Mouse (Mus musculus) kidney, adult 8-10 months (tissue): ENCODE measurements at regions not wholly inside any gene's neighbourhood (a gene's known extent, or its start where the extent isn't known, plus 50 kb on each side); places are given as distances from the start of the nearest gene placed in this dataset.

Experiments
- DNase-seq, 2 experiments: peaks; one replicate each; pipeline ENCODE4 v3.0.0; 2022

DNA sequence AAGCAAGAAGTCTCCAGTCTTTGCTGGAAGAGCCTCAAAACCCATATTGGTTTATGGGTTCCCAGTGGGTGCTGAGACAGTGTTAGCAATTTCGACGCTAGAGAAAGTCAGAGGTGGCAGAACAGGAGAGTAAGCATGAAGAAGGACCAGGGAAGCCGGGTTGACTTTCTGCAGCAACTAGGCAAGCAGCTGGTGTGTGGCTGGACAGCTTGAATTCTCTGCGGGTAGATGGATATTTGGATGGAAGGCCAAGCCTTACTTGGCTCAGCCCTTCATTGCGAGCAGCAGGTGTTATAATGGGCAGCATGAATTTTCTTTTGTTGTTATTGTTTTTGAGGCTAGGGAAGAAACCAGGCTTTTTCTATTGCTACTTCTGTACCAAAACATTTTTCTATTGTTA is 362.7 kb upstream of the Satb1 start:
- DNase-seq = no peak

DNA sequence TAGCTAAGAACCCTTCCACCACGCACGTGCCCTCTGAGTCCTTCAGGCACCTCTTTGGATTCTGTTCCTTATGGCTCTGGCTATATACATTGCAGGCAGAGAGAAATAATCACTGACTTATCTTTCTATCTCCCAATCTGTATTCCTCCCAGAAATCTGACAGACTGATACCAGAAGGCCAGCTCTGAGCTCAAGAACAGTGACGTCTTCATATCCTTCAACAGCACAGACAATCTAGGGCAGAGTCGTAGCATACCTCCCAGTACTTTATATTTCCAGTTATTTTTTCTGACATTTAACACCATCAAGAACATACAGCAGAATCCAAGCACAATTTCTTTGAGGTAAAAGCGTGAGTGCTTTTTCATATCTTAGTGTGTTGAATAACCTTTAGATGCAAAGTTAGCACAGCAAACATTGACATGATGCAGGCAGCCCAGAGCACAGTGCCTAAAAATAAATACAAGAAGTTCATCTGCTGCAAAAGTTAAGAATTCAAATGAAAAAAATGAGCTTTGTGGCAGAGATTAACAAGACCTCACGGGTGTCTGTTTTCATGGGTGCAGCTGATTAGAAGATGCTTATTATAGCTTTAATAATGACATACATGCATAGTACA is 358.1 kb upstream of the Satb1 start:
- no peak for DNase-seq

DNA sequence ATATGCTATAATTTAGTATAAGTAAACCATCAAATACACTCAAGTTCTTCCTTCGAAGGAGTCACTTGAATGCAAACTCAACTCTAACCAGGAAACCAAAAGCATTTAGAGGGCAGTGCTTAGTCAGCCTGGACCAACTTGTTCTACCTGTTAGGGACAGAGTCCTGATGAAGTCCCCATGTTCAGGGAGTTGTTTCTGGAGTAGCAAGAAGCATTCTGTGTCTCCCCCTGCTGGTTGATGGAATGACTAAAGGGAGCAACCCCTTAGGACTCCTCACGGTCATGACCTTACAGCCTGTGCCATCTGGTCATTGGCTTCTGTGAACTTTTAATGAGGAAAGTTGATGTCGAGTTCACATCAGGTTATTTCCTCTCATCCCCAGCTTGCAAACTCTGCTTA is 349.6 kb upstream of the Satb1 start:
- DNase-seq = peak in 1 of 2 experiments; percentile 29

DNA sequence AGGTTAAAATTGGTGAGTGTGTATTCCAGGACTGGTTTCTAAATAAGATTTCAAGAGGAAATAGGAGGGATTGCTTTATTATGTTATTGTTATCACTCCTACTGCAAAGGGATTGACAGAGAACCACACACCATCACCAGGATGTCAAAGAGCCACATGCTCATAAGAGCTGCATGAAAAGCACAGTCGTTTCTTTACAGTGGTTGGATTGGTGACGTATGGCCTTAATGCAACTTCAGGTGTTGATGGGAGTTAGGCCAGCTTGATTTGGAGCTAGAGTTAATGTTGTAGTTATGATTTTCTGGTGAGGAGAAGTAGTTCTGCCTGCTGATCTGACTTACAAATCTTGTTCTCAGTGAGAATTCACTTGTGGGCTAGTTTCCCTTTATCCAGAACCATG is 344.9 kb upstream of the Satb1 start:
- no peak for DNase-seq

DNA sequence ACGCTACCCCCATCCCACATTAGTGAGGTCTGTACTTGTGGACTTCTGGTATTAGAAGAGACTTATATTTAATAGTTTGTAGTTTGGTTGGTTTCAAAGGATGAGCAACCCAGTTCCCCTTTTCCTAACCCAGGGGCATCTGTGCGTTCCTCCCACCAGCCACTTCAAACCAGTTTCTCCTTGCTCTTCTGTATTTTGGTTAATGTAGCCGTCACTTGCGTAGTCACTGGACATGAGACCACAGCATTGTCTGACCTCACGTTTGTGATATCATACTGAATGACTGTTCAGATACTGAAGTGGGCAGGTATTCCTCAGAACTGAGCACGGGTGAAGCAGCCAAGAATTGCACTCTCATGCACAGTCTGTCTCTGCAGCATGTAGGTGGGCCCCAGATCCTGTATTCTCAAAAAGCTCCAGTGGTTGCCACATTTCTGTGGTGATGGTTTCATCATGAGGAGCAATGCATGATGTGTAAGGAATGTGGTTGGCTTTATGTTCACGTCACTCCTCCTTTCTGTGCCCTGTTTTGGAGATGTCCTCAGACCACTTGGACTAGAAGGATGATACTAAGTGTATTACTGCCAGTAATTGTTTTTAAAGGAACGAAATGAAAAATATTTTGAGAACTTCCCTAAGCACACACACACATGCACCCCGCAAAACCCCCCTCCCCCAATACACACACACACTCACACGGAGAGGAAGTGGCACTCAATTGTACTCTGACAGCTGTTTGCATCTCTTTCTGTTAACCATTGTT is 335.2 kb upstream of the Satb1 start:
- no peak for DNase-seq

DNA sequence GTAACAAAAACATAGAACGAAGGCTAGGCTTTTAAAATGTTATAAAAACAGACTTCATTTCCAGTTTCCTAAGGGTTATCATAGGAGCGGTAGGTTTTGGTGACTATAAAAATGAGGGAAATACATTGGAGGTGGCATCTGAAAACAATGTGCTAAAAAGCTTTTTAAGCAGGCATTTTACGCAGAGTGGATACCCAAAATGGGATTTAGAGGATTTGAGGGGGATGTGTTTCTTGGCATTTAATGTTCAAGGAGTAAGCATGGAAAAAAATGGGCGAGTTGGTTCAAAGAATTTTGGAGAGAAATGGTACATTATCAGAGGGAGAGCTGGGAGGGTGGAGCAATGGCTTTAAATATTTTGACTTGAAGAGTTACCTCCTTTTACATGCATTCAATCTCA is 334.6 kb upstream of the Satb1 start:
- no peak for DNase-seq

DNA sequence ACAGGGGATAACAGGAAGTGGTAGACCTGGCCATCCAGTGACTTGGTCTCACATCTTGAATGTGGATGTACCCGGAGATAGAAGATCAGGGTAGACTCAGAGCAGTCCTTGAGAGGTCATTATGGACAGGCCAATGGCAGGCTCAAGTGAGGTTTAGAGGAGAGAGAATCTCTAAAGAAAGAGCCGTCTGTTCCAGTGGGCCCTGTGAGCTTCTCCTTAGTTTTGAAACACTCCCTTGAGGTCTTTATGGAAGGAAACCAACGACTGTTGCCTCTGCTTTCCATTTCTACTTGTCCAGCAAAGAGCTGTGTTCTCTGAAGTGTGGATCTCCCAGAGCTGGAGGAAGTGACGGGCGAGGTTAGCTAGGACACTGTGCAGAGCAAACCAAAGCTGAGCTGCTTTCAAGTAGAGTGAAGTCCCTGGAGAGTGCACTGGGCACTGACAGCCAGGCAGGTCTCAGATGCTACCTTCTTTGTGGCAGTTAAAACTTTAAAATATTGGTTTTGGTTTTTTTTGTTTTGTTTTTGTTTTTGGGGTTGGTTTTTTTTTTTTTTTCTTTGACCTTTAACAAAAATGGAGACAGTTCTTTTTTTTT is 332.9 kb upstream of the Satb1 start:
- DNase-seq = no peak

DNA sequence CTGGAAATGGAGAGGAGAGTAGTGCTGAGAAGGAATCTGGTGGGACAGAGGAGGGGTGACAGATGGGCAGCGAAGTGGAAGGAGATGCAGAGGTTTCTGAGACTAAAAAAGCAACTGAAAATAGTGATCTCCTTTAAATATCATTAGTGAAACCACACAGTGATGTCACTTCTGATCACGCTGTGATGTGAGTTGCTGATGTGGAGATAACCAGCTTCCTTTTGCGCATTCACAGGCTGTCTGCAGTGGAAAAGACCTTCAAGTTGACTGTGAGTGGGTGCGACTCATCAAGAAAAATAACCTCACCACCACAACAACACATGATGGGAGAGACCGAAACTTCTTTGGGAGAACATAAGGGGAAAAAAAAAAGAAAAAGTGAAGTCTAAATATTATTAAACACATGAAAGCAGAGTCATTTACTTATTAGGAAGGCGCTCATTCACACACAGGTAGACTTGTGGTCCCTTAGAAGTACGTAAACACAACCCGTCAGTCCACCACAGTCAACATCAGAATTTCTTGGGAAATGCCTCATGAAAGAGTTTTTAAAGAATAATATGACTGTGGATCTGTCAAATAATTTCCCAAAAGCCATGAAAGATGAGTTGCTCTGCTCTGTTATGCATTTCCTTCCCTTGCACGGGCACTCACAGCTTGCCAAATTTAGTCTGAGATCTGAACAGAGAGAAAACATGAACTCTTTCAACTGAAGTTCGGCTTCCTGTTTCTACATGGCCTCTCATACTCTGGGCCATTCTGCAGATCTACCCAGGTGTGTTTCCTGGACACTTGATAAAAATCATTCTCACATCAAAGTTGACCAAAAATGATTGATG is 329.7 kb upstream of the Satb1 start:
- DNase-seq = no peak

DNA sequence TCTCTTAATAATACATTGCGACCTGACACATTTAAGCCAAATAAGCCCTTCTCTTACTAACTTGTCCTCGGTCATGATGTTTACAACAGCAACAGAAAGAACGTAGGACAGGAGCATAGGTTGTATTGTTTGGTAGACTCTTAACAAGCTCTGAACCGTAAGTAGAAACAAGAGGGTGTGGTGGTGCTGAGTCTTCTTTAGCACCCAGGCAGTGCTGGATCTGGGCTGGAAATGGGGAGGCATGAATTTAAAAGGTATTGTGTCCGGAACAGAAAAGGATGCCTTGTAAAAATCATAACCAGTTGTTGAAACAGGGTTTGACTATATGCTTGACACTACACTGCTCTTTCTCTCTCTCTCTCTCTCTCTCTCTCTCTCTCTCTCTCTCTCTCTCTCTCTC is 317.4 kb upstream of the Satb1 start:
- DNase-seq = no peak

DNA sequence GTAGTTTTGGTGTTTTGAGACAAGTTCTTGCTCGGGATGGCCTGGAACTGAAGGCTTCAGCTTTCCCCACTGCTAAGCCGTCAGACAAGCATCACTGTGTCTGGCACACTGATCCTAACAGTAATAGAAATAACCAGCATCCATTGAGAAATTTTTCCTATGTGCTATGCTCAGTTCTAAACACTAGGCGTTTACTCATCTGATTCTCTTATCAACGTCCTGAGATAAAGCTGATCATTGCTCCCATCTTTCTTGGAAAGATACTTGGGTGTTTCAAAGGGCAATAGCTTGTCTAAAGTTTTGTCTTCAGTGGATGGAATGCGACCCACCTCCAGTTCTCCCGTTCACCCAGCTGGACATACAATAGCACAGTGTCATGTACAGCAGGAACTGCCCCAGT is 316.7 kb upstream of the Satb1 start:
- DNase-seq = no peak

DNA sequence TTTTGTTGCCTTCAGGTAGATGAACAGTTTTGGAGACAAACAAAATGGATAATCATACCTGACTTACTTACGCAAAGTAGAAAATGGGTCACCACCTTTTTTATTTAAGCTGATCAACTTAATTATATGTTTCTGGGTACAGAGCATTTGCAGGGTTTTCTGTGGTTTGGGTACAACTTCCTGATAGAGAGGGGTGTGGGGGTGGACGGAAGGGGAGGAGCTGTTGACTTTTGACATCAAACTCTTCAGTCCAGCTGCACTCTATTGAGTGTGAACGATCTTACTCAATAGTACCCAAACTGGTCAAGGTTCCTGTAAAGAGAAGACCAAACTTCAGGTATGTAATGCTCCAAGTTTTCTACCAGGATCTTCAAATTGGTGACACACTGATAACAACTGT is 316.0 kb upstream of the Satb1 start:
- DNase-seq = no peak

DNA sequence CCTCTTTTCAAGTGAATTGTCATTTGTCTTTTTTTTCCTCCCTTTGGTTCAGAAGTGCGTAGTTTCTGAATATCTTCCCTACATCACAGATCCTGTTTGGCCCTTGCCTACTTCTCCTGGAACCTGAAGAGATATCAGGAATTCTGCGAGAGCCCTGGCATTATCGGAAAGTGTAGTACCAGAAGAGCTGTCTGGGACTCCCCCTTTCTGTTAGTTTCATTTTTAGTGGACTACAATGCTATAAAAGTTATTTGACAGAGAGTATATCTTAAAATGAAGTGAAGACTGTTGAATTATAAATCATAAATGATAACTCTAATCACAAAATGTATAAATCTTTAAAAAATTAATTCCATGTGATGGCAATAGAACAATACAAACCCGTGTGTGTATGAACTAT is 270.8 kb upstream of the Satb1 start:
- no peak for DNase-seq

DNA sequence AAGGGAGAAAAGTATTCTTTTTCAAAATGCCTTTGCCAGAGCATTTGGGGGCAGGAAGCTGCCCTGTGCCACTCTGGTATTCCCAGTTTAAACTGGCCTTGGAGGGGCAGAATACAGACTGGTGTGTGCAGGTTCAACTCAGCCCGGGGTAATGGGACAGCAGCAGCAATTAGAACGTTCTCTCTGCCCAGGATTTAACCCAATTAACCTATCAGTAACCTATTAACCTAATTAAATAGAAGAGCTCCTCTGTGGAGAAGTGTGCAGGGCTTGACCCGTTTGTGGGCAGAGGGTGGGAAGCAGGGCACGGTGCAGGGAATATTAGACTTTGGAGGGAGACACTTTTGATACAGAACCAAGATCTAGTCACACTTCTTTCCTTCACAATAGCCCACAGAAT is 252.7 kb upstream of the Satb1 start:
- DNase-seq = no peak

DNA sequence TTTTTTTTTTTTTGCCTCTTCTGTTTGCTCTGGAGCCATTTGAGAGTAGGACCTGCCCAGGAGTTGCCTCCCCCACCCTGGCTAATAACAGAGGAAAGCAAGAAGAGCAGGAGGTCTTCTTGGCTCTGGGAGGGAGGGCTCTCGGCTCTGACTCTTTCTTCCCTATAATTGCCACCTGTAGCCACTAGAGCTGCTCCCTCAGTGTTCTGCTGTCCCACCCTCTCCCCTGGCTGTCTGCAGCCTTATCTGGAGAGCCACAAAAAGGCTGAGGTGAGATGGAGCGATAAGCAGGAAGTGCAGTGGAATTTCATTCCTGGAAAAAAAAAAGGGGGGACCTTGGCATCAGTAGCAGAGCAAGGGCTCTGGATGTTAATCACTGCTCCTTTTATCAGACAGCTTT is 251.4 kb upstream of the Satb1 start:
- DNase-seq = no peak

DNA sequence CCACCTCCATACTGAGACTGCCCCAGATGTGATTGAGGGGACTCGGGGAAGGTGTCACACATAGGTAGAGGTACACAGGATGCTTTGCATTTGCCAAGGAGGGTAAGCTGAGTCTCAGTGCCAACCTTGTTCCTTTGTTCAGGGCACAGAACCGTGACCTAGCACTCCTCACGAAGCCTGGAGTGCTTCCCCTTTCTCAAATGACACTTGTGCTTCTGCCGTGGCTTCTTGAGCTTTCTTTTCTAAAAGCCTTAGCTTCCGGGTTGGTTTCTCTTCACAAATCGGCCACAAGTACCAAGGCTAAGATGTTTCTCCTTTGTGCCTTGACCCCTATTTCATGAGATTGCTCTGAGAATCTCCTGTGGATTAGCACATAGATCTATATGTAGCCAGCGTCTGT is 246.2 kb upstream of the Satb1 start:
- DNase-seq = no peak

DNA sequence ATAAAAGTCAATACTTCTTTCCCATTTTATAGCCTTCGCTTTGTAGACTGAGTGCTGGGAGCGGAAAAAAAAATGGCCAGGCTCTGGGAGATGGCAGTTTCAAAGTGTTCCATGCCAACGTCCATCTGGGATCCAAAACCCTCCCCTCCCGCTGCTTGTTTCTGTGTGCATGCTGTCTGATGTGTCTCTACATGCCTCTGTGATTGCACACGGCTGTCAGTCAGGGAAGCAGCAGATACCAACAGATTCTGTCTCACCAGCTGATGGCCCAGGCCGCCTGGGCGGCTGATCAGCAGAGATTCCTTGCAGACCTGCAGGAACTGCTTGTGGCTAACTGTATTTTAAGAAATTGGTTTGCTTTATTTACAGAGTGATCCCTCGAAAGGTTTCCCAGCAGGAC is 245.4 kb upstream of the Satb1 start:
- no peak for DNase-seq

DNA sequence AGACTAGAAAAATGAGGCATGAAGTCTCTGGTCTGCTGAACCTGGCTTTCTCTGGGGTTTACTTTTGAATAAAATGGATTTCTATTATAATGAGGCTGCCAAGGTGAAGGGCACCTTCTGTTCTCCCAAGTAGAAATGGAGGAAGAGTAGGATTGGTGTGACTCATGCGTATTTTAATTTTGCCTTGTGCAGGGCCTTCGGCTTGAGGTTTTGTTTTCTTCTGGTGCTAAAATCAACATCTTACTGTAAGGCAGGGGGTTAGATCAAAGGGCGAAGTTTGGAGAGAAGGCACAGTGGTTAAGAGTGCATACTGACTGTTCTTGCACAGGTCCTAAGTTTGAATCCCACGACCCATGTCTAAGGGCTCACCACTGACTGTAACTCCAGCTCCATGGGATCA is 244.9 kb upstream of the Satb1 start:
- no peak for DNase-seq

DNA sequence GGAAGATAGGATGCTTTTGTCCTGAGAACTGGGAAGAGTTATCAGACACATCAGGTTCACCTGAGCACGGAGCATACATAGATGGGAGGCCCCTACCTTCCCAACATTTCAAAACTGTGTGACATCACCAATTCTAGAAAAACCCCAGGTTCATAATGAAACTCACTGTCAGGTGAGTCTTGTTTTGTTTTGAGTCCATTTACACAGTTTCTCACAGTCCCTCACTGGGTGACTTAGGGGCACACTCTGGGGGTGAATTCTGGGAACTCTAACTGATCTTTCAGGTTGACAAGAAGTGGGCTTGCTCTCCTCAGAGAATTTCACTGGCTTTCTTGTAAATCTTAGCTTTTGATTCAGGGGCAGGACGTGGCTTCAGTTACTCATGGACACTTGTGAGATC is 243.7 kb upstream of the Satb1 start:
- no peak for DNase-seq

DNA sequence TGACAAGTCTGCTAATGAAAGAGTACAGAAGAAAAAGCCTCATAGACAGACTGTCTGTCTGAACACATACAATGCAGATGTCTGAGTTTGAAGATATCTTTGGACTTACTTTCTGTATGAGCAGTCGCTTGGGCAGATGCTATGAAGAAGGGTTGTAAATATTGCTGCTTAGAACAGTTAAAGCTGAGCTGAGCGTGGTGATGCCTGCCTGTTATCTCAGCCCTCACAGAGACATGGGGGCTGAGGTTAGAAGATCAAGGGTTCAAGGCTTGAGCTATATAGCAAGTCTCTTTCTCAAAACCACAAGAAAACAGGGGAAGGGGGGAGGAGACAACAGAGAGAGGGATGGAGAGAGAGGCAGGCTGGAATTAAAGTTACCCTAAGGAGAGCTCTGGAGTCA is 234.6 kb upstream of the Satb1 start:
- no peak for DNase-seq

DNA sequence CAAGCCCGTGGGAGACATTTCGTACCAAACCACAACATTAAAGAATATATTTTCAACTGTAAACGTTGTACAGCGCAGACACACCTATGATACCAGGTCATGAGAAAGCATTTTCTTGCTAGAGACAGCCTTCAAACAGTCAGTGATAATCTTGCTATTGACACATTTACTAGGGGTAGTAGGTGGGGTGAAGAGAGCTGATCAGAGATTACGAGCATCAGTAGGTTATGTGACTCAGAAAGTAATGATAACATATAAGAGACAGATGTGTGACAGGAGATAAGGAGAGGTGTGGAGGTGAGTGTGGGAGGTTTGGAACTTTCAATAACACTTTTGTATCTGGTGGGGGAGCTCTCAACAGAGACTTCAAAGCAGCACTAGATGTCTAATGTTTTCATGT is 231.5 kb upstream of the Satb1 start:
- no peak for DNase-seq

DNA sequence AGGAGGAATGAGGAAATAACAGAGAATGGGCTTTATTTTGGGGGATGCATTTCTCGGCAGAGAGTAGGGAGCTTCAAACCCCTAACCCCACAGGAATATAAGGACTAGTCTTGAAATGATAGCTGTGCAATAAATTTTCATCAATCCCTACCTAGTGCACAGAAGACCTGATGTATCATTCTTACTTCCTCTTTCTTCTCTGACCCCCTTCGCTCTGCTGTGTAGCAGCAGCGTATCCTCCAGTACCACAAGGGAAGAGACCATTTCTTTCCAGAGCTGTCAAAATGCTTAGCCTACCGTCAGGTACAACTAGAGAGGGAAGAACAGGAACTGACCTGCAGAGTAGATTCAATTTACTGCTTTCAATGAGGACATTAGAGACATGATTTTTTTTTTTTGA is 230.0 kb upstream of the Satb1 start:
- DNase-seq = no peak

DNA sequence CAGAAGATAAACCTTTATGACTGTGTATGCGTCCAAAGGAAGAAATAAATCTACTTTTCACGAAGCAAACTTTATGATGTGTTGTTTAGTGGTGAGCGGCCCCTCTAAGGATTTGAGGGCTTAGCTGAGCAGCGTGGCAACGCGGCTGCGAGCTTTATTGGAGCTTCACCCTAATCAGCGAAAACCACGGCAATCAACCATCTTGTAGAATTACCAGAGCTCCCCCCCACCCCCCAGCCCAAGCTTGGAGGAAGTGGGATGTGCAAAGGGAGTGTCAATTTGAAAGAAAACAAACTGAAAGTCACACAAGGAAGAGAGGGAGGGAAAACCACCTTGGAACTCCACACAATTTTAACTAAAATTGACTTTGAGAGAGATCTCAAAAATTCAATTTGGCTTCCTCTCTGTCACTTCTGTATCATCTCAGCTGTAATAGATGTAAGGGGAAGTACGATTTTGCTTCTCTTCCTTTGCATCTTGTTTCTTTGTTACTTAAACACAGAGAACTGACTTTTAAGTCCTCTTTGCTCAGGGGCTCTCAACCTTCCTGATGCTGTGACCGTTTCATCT is 229.1 kb upstream of the Satb1 start:
- DNase-seq = no peak

DNA sequence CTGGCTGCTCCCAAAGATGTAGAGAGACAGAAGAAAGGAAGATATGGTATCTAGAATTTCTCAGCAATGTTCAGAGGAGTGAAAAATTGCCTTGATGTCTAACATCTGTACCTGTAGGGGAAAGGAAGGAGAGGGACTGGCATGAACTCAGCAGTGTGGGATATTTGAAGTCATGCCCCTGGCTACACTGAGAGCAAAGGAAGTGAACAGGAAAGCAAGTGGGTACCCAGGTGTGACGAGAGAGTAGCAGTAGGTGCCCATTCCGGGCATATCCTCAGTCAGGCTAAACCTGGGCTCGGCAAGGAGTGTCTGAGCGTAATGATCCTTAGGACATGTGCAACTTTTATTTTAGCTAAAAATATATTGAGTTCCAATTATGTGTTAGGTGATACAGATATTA is 203.4 kb upstream of the Satb1 start:
- DNase-seq = no peak
